Mouse (Mus musculus) intestine, embryonic 14.5 days (tissue): Measurements from ENCODE around the gene Slc5a1. TPM values are rescaled to one million over a fixed set of nuclear protein-coding genes. Genes with fewer than 3 reads are reported as not detected.

ENCODE experiments used
- ATAC-seq: fragments of 200-750 bp; cut with Nextera tagmentation; replicated peaks from 2 replicates; pipeline ENCODE4 v1.8.0; 2017; ENCODE audit warnings: low read depth, moderate number of reproducible peaks, moderate TSS enrichment, moderate library complexity; ENCODE audit not compliant: low FRiP score, low TSS enrichment
- DNase-seq: peaks from one replicate; pipeline ENCODE4 v3.0.0-alpha.2; 2018; ENCODE audit warnings: low spot score
- H3K27ac ChIP-seq: fragments of 300-500 bp; sonication (generic); 2 replicates; pipeline ENCODE4 v1.5.1; 2014; ENCODE audit warnings: low read depth, mild to moderate bottlenecking, control low read depth
- H3K27me3 ChIP-seq: fragments of 300-500 bp; sonication (generic); replicated peaks from 2 replicates; pipeline ENCODE4 v1.6.1; 2014; ENCODE audit warnings: low read length, control low read depth; ENCODE audit not compliant: control insufficient read depth, insufficient read depth
- H3K36me3 ChIP-seq: fragments of 300-500 bp; sonication (generic); 2 replicates; pipeline ENCODE4 v1.6.1; 2014; ENCODE audit warnings: low read length, control low read depth; ENCODE audit not compliant: control insufficient read depth, insufficient read depth
- H3K4me1 ChIP-seq: fragments of 300-500 bp; sonication (generic); replicated peaks from 2 replicates; pipeline ENCODE4 v1.6.1; 2014; ENCODE audit warnings: low read length, control low read depth, mixed read lengths; ENCODE audit not compliant: control insufficient read depth, insufficient read depth
- H3K4me2 ChIP-seq: fragments of 300-500 bp; sonication (generic); 2 replicates; pipeline ENCODE4 v1.6.1; 2014; ENCODE audit warnings: low read length
- H3K4me3 ChIP-seq: fragments of 300-500 bp; sonication (generic); 2 replicates; pipeline ENCODE4 v1.5.1; 2014; ENCODE audit warnings: low read depth, low read length, control low read depth, mixed read lengths
- H3K9ac ChIP-seq: fragments of 300-500 bp; sonication (generic); 2 replicates; pipeline ENCODE4 v1.6.1; 2014; ENCODE audit warnings: mild to moderate bottlenecking, low read length
- H3K9me3 ChIP-seq: fragments of 300-500 bp; sonication (generic); 2 replicates; pipeline ENCODE4 v1.6.1; 2016; ENCODE audit warnings: low read length, control low read depth; ENCODE audit not compliant: control insufficient read depth
- WGBS: fragments of 180-500 bp; shearing (Covaris S2); extraction: QIAGEN DNeasy Blood & Tissue Kit; methylation state at CpG from one replicate; pipeline ENCODE4 v1.1.7; 2014; 5-methylcytosine and 5-hydroxymethylcytosine counted together
- polyA plus RNA-seq: library from polyadenylated mRNA; unstranded; fragments of >200 nt; fragmentation: Nextera tagmentation; extraction: Ambion mirVana; gene quantifications from 2 replicates; pipeline ENCODE4 v1.2.1, GENCODE M21; 2014

Gene Slc5a1
- polyA plus RNA-seq, 1 experiment from 2014 or later = 17.5 TPM

DNA sequence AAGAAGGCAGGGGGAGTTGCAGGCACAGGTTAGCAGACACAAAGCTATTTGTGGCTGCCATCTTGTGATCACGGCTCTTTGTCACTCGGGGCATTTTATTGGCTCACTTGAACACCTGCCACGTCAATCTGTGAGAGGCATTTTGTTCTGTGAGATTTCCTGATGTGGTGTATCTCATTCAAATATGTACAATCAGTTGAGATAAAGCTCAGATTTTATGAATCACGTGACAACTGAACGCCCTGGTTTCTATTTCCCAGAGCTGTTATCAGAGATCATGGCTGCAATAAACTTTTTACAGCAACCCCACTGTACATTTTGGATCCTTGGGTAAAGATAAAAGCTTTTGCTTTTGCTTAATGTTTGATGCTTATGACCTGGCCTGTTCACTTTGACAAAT lies 31.6 kb downstream of the Slc5a1 start:
- Histone ChIP-seq H3K36me3 (no peaks in the 10 kb centered on the region), H3K9me3 (no peaks in the 10 kb centered on the region), H3K27me3 (no peaks in the 10 kb centered on the region), H3K4me3 (no peak overlapping the region), H3K9ac (no peak overlapping the region), H3K4me2 (no peak overlapping the region), H3K4me1 (no peaks in the 10 kb centered on the region), H3K27ac (no peak overlapping the region)
- WGBS = 82% methylated on average over 5 of the region's 5 CpGs
- no peak for ATAC-seq
- no peak for DNase-seq

GRCm38 (mm10) chr5:33142790-33143455 lies 38.9 kb downstream of the Slc5a1 start:
- no peaks in the 10 kb centered on the region for H3K27me3 ChIP-seq
- WGBS = 48% methylated on average over 7 of the region's 7 CpGs
- no peaks in the 10 kb centered on the region for H3K9me3 ChIP-seq
- H3K4me3 ChIP-seq = no peak overlapping the region
- H3K4me2 ChIP-seq = no peak overlapping the region
- no peak overlapping the region for H3K9ac ChIP-seq
- H3K36me3 ChIP-seq = no peaks in the 10 kb centered on the region
- no peak for ATAC-seq
- no peak overlapping the region for H3K27ac ChIP-seq
- peak; percentile 52 for DNase-seq
- H3K4me1 ChIP-seq = no peaks in the 10 kb centered on the region

- Histone ChIP-seq H3K27ac (no peak overlapping the region), H3K36me3 (no peaks in the 10 kb centered on the region), H3K9me3 (no peaks in the 10 kb centered on the region), H3K4me1 (no peaks in the 10 kb centered on the region), H3K9ac (no peak overlapping the region), H3K4me2 (no peak overlapping the region), H3K27me3 (no peaks in the 10 kb centered on the region), H3K4me3 (no peak overlapping the region)
- peak; percentile 50 for DNase-seq
- 49% methylated on average over 5 of the region's 5 CpGs for WGBS
- ATAC-seq = no peak
These were observed 40.0 kb downstream of the Slc5a1 start for GRCm38 (mm10) chr5:33144025-33144424.

GRCm38 (mm10) chr5:33146837-33147236 lies 42.8 kb downstream of the Slc5a1 start:
- Histone ChIP-seq H3K36me3 (no peaks in the 10 kb centered on the region), H3K4me1 (no peaks in the 10 kb centered on the region), H3K4me3 (no peak overlapping the region), H3K27me3 (no peaks in the 10 kb centered on the region), H3K4me2 (no peak overlapping the region), H3K27ac (no peak overlapping the region), H3K9ac (no peak overlapping the region), H3K9me3 (no peaks in the 10 kb centered on the region)
- DNase-seq (no peak), ATAC-seq (no peak)
- 81% methylated on average over 9 of the region's 9 CpGs for WGBS

- Histone ChIP-seq H3K4me3 (no peak overlapping the region), H3K27ac (no peak overlapping the region), H3K36me3 (no peaks in the 10 kb centered on the region), H3K27me3 (no peaks in the 10 kb centered on the region), H3K4me2 (no peak overlapping the region), H3K4me1 (no peaks in the 10 kb centered on the region), H3K9ac (no peak overlapping the region), H3K9me3 (no peaks in the 10 kb centered on the region)
- 65% methylated on average over 6 of the region's 6 CpGs for WGBS
- DNase-seq (no peak), ATAC-seq (no peak)
These were observed 43.7 kb downstream of the Slc5a1 start for GRCm38 (mm10) chr5:33147691-33148090.

DNA sequence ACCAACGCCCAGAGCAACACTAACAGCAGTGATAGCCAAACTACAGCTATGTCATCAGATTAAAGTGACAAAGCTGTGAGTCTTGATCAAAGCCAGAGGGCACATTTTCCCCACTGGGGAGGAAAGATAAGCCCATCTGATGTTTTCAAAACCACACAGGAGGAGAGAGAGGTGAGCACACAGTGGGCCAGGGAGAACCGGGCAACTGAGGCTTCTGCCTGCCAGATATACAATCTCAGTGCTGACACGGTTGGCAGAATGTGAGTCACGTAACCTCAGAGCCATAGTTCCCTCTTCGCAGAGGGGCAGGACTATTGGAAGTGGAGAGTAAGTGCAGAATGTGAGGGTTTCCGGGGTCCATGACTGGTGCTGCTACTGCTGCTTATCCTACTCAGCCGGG lies 89.5 kb downstream of the Slc5a1 start:
- H3K36me3 ChIP-seq = no peaks in the 10 kb centered on the region
- no peak overlapping the region for H3K9ac ChIP-seq
- peaks cover 11% of the 10 kb centered on the region for H3K4me1 ChIP-seq
- no peak overlapping the region for H3K27ac ChIP-seq
- DNase-seq = no peak
- no peaks in the 10 kb centered on the region for H3K9me3 ChIP-seq
- H3K4me3 ChIP-seq = no peak overlapping the region
- no peak overlapping the region for H3K4me2 ChIP-seq
- 31% methylated on average over 7 of the region's 7 CpGs for WGBS
- no peak for ATAC-seq
- H3K27me3 ChIP-seq = no peaks in the 10 kb centered on the region

DNA sequence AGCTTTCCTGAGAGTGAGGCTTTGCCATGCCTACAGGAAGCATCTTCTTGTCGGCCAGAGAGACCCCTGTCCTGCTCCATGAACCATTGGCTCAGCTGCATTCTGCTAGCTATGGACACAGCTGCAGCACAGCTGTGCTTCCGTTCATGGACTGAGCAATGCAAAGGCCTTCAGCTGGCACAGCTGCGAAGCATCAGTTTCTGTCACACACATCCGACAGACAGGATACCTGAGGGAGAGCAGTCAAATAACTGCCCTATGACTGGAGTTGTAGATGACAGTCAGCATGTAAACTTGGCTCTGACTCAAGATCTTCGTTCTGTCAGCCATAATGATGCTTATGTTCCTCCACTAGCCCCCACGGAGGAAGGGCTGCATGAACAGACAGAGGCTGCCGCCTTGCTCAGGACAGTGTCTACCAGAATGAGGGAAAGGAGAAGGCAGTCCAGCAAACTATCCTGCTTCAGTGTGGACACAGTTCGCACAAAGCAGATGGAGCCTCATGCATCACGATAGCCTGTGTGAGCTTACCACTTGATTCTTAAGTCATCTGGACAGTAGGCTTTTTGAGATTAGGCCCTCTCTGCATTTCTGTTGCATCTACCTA lies 91.3 kb downstream of the Slc5a1 start:
- H3K4me3 ChIP-seq = no peak overlapping the region
- no peak overlapping the region for H3K4me2 ChIP-seq
- ATAC-seq = 0 out of 2 replicates have a peak, but pooled peaks have one; percentile 43
- H3K4me1 ChIP-seq = peaks cover 11% of the 10 kb centered on the region
- WGBS = 47% methylated on average over 9 of the region's 9 CpGs
- no peaks in the 10 kb centered on the region for H3K9me3 ChIP-seq
- no peaks in the 10 kb centered on the region for H3K36me3 ChIP-seq
- H3K27me3 ChIP-seq = no peaks in the 10 kb centered on the region
- no peak overlapping the region for H3K9ac ChIP-seq
- H3K27ac ChIP-seq = no peak overlapping the region
- DNase-seq = peak; percentile 70

DNA sequence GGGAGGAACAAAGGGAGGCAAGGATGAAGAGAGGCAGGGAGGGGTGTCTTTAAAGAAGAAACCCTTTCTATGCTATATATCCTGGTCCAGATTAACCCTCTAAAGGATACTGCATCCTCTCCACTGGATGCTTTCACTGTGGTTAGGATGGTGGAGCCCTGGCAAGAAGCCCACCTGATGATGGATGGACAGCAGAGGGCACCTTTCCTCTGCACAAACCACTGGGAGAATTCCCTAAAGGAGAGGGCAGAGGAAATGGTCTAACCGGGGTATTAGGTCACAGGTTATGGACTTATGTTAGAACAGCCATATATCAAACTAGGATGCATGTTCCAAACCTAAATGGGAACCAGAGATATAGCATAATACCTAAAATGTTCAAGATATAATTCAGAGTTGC lies 96.1 kb downstream of the Slc5a1 start:
- no peaks in the 10 kb centered on the region for H3K9me3 ChIP-seq
- WGBS = 49% methylated on average over 1 of the region's 1 CpGs

DNA sequence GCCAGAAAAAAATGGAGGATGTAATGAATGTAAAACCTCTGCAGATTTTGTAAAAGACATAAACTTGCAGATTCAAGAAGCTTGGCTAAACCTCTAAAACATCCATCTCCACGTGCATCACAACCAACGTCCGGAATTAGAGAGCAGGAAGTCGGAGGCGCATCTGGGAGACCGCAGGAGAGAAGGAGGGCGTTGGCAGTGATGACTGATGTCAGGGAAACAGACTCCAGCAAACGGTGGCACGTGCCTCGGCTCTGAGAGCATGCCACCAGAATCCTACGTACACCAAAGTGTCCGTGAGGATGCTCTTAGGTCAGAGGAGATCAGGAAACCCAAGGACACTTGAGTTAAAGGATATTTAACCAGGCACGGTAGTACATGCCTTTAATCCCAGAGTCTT lies 97.7 kb downstream of the Slc5a1 start:
- DNase-seq (no peak), ATAC-seq (no peak)
- Histone ChIP-seq H3K4me1 (peaks cover 11% of the 10 kb centered on the region), H3K9me3 (no peaks in the 10 kb centered on the region), H3K4me3 (no peak overlapping the region), H3K36me3 (no peaks in the 10 kb centered on the region), H3K9ac (no peak overlapping the region), H3K27ac (no peak overlapping the region), H3K4me2 (no peak overlapping the region), H3K27me3 (no peaks in the 10 kb centered on the region)
- WGBS = 48% methylated on average over 13 of the region's 13 CpGs

More for the DNA sequence above, 96.1 kb downstream of the Slc5a1 start:
- Histone ChIP-seq H3K4me3 (no peak overlapping the region), H3K9ac (no peak overlapping the region), H3K27ac (no peak overlapping the region), H3K4me2 (no peak overlapping the region), H3K27me3 (no peaks in the 10 kb centered on the region), H3K4me1 (peaks cover 14% of the 10 kb centered on the region), H3K36me3 (no peaks in the 10 kb centered on the region)
- DNase-seq = peak; percentile 42
- no peak for ATAC-seq
